ENCODE assay signal across 8 mouse cellular contexts in the genomic region with DNA sequence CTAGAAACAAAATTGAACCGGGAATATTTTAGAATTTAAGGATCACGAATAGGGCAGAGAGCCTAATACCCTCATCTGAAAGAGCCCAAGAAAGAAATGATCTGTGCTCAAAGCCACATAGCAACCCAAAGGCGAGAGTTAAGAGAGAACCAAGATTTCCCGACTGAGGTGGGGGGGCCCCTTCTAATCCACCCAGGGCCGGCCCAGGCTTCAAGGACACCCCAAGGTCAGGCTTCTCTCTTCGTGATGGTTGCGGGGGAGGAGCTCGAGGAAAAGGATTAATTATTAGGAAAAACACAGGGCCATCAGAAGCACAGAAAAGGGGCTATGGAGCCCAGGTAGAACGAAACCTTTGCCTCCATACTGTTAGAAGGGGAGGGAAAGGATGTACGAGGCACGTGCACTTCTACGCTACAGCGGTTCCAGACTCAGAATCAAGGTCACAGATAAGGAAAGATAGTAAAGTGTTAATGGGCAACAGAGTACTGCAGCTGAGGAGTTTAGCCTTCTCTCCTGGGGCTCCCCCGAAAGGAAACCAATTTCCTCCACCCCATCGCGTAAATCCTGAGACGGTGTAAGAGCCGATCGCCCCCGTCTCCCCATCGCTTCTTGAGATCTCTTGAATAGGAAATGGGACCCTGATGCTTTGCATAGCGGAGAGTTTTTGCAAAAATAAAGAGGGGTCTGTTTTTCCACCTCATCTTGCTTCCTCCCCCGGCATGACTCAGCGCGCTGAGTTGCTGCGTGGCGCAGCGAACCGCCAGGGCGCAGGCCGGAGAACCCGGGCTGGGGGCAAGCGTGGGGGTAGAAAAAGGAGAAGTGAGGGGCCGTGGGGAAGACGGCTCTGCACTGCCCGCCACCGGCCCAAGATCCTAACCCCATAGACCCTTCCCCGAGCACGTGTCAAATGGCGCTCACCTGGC. TPM values are rescaled to one million over a fixed set of nuclear protein-coding genes. Genes with fewer than 3 reads are reported as not detected.
DNase-seq lines count a peak whose midpoint lies in the region; ATAC-seq and TF ChIP-seq lines count a peak whose summit lies in the region.

No protein-coding gene starts in this region.

- peak; percentile 9 for ATAC-seq in lung, postnatal 0 days
- ATAC-seq in forebrain, embryonic 15.5 days (replicated peaks), result no peak

- no peaks in the 10 kb centered on the region for H3K9me3 ChIP-seq in lung, postnatal 0 days (ENCODE audit: low read length)
- H3K9me3 ChIP-seq in forebrain, embryonic 15.5 days, result no peaks in the 10 kb centered on the region
- no peaks in the 10 kb centered on the region for H3K9me3 ChIP-seq in megakaryocyte, embryonic 14.5 days

- H3K9ac ChIP-seq in lung, postnatal 0 days (replicated peaks; ENCODE audit: low read depth), result peak overlapping the region; percentile 71
- peak overlapping the region; percentile 66 for H3K9ac ChIP-seq in forebrain, embryonic 15.5 days (replicated peaks)

- peaks cover 12% of the 10 kb centered on the region; the same call in 1 of the 2 replicates for H3K4me1 ChIP-seq in lung, postnatal 0 days (ENCODE audit: insufficient read depth, low read depth, low read length)
- H3K4me1 ChIP-seq in bone marrow, adult 2 months (ENCODE audit: control insufficient read depth, insufficient read depth, low read length), result peaks cover 2% of the 10 kb centered on the region; the same call in 1 of the 2 replicates
- peaks cover 37% of the 10 kb centered on the region for H3K4me1 ChIP-seq in forebrain, embryonic 15.5 days
- H3K4me1 ChIP-seq in megakaryocyte, embryonic 14.5 days, result peaks cover 84% of the 10 kb centered on the region

- H3K4me2 ChIP-seq in lung, postnatal 0 days (replicated peaks; ENCODE audit: low read depth, low read length), result peak overlapping the region; percentile 77
- peak overlapping the region; percentile 88 for H3K4me2 ChIP-seq in forebrain, embryonic 15.5 days (replicated peaks)

- no peak for DNase-seq in lung, postnatal 0 days (ENCODE audit: low spot score)
- no peak for DNase-seq in lung, postnatal 4 days
- DNase-seq in kidney, adult 11 months, result peak; percentile 57
- DNase-seq in thymus, postnatal 4 days, result peak; percentile 75
- DNase-seq in right cerebral cortex, adult 18-20 months, result no peak

- under 1% methylated on average over 40 of the region's 40 CpGs for WGBS in lung, postnatal 0 days
- WGBS in bone marrow, adult 2 months, result 1% methylated on average over 40 of the region's 40 CpGs
- under 1% methylated on average over 40 of the region's 40 CpGs for WGBS in forebrain, embryonic 15.5 days

- TF ChIP-seq POLR2A in bone marrow, adult 2 months (IDR thresholded peaks at IDR 0.05; ENCODE audit: borderline replicate concordance, control insufficient read depth, low read depth, low read length), result no peak

- H3K36me3 ChIP-seq in lung, postnatal 0 days (ENCODE audit: insufficient read depth, low read length), result peaks cover 19% of the 10 kb centered on the region; the same call in 1 of the 2 replicates
- peaks cover 28% of the 10 kb centered on the region for H3K36me3 ChIP-seq in forebrain, embryonic 15.5 days
- peaks cover 62% of the 10 kb centered on the region for H3K36me3 ChIP-seq in megakaryocyte, embryonic 14.5 days (replicated peaks; ENCODE audit: low read length)

- no peaks in the 10 kb centered on the region for H3K27me3 ChIP-seq in lung, postnatal 0 days (replicated peaks; ENCODE audit: insufficient read depth, low read length)
- no peaks in the 10 kb centered on the region for H3K27me3 ChIP-seq in forebrain, embryonic 15.5 days
- no peaks in the 10 kb centered on the region for H3K27me3 ChIP-seq in megakaryocyte, embryonic 14.5 days (replicated peaks)

- H3K4me3 ChIP-seq in lung, postnatal 0 days (ENCODE audit: low read depth, low read length), result peak overlapping the region; percentile 76
- peak overlapping the region; percentile 86 for H3K4me3 ChIP-seq in bone marrow, adult 2 months (replicated peaks; ENCODE audit: control insufficient read depth, low read depth, low read length)
- H3K4me3 ChIP-seq in forebrain, embryonic 15.5 days, result peak overlapping the region; percentile 58
- peak overlapping the region; percentile 96 for H3K4me3 ChIP-seq in megakaryocyte, embryonic 14.5 days (replicated peaks)

- peak overlapping the region; percentile 90 for H3K27ac ChIP-seq in lung, postnatal 0 days (ENCODE audit: low read length)
- peak overlapping the region; percentile 97 for H3K27ac ChIP-seq in bone marrow, adult 2 months (ENCODE audit: control insufficient read depth, insufficient read depth, low read depth, low read length, poor library complexity)
- H3K27ac ChIP-seq in forebrain, embryonic 15.5 days (replicated peaks), result peak overlapping the region; percentile 93

- no peak for TF ChIP-seq EP300 in lung, postnatal 0 days (IDR thresholded peaks at IDR 0.05)

- no peak for TF ChIP-seq CTCF in lung, postnatal 0 days (IDR thresholded peaks at IDR 0.05)
- no peak for TF ChIP-seq CTCF in bone marrow, adult 2 months (IDR thresholded peaks at IDR 0.05; ENCODE audit: control insufficient read depth, insufficient read depth, low read length)

RNA-seq across cellular contexts. Expression of a gene that starts 0.9 kb away (rescaled TPM):
- polyA plus RNA-seq in lung, postnatal 0 days (2015; fragmentation: Nextera tagmentation; extraction: Ambion mirVana), result 0.13 and 0.19 TPM in 2 replicates
- polyA plus RNA-seq in bone marrow, adult 2 months (2011; ENCODE audit: insufficient read depth, insufficient read length, low replicate concordance, missing spikeins), result 1.9 TPM in 1 of 2 replicates, not detected in the other
- polyA plus RNA-seq in forebrain, embryonic 15.5 days (2015; fragmentation: Nextera tagmentation; extraction: Ambion mirVana), result 35.1 and 38.1 TPM in 2 replicates
- polyA plus RNA-seq in megakaryocyte, embryonic 14.5 days (2012; ENCODE audit: insufficient read depth, low replicate concordance), result 13.5 and 29.3 TPM in 2 replicates

RNA-seq across cellular contexts. Expression of a gene that starts 6.1 kb away (rescaled TPM):
- 150 and 151 TPM in 2 replicates for polyA plus RNA-seq in lung, postnatal 0 days (2015; fragmentation: Nextera tagmentation; extraction: Ambion mirVana)
- 90.6 and 130 TPM in 2 replicates for polyA plus RNA-seq in bone marrow, adult 2 months (2011; ENCODE audit: insufficient read depth, insufficient read length, low replicate concordance, missing spikeins)
- polyA plus RNA-seq in forebrain, embryonic 15.5 days (2015; fragmentation: Nextera tagmentation; extraction: Ambion mirVana), result 215 TPM in 2 replicates
- 46.3 and 115 TPM in 2 replicates for polyA plus RNA-seq in megakaryocyte, embryonic 14.5 days (2012; ENCODE audit: insufficient read depth, low replicate concordance)

RNA-seq across cellular contexts. Expression of a gene that starts 17.1 kb away (rescaled TPM):
- polyA plus RNA-seq in lung, postnatal 0 days (2015; fragmentation: Nextera tagmentation; extraction: Ambion mirVana), result 0.56 and 0.74 TPM in 2 replicates
- 7.5 and 13.7 TPM in 2 replicates for polyA plus RNA-seq in bone marrow, adult 2 months (2011; ENCODE audit: insufficient read depth, insufficient read length, low replicate concordance, missing spikeins)
- 0.41 and 0.65 TPM in 2 replicates for polyA plus RNA-seq in forebrain, embryonic 15.5 days (2015; fragmentation: Nextera tagmentation; extraction: Ambion mirVana)
- polyA plus RNA-seq in megakaryocyte, embryonic 14.5 days (2012; ENCODE audit: insufficient read depth, low replicate concordance), result 3.0 and 15.0 TPM in 2 replicates

RNA-seq across cellular contexts. Expression of a gene that starts 21.6 kb away (rescaled TPM):
- 325 and 340 TPM in 2 replicates for polyA plus RNA-seq in lung, postnatal 0 days (2015; fragmentation: Nextera tagmentation; extraction: Ambion mirVana)
- 236 and 411 TPM in 2 replicates for polyA plus RNA-seq in bone marrow, adult 2 months (2011; ENCODE audit: insufficient read depth, insufficient read length, low replicate concordance, missing spikeins)
- polyA plus RNA-seq in forebrain, embryonic 15.5 days (2015; fragmentation: Nextera tagmentation; extraction: Ambion mirVana), result 207 and 213 TPM in 2 replicates
- 284 and 689 TPM in 2 replicates for polyA plus RNA-seq in megakaryocyte, embryonic 14.5 days (2012; ENCODE audit: insufficient read depth, low replicate concordance)

RNA-seq across cellular contexts. Expression of a gene that starts 32.3 kb away (rescaled TPM):
- 3.4 and 4.1 TPM in 2 replicates for polyA plus RNA-seq in lung, postnatal 0 days (2015; fragmentation: Nextera tagmentation; extraction: Ambion mirVana)
- 20.1 and 40.1 TPM in 2 replicates for polyA plus RNA-seq in bone marrow, adult 2 months (2011; ENCODE audit: insufficient read depth, insufficient read length, low replicate concordance, missing spikeins)
- polyA plus RNA-seq in forebrain, embryonic 15.5 days (2015; fragmentation: Nextera tagmentation; extraction: Ambion mirVana), result 1.5 and 1.7 TPM in 2 replicates
- 3.4 TPM in 1 of 2 replicates, not detected in the other for polyA plus RNA-seq in megakaryocyte, embryonic 14.5 days (2012; ENCODE audit: insufficient read depth, low replicate concordance)

Comparison
In these comparisons a context has a peak if more than half of its experiments do, and no peak if none do; other contexts are left out.
1. DNase-seq: peak in kidney, adult 11 months (single experiment) and thymus, postnatal 4 days (single experiment); none in lung, postnatal 0 days (single experiment), lung, postnatal 4 days (0 of 2) and right cerebral cortex, adult 18-20 months (single experiment).
2. Peak in every context shown above with its lines, with median percentiles within 50 percentile points of each other: H3K27ac ChIP-seq and H3K4me3 ChIP-seq.